Mouse (Mus musculus) bone marrow, adult 2 months (tissue): Measurements from ENCODE around the gene Zfp334.

Experiments used
- CTCF ChIP-seq: fragments of 200-500 bp; IDR thresholded peaks from 2 replicates; pipeline ENCODE4 v1.5.1; 2011; ENCODE audit warnings: low read length, control low read depth; ENCODE audit not compliant: control insufficient read depth, insufficient read depth
- POLR2A ChIP-seq: fragments of 200-500 bp; IDR thresholded peaks from 2 replicates; pipeline ENCODE4 v1.6.1; 2011; ENCODE audit warnings: low read depth, mild to moderate bottlenecking, control low read depth, low read length, borderline replicate concordance; ENCODE audit not compliant: control insufficient read depth

GRCm38 (mm10) chr2:165428694-165429093 lies 40.6 kb upstream of the Zfp334 start:
- TF ChIP-seq CTCF (no peak), POLR2A (no peak)
